Mouse (Mus musculus) kidney, adult 11 months (tissue): ENCODE measurements at regions not wholly inside any gene's neighbourhood (a gene's known extent, or its start where the extent isn't known, plus 50 kb on each side); places are given as distances from the start of the nearest gene placed in this dataset.
"Not testable (repeated sequence)": the region's sequence is repeated elsewhere in the genome, so short reads cannot be mapped to it uniquely, and the experiment has no call there.

ENCODE experiments used
- DNase-seq: peaks from one replicate; pipeline ENCODE4 v3.0.0; 2022

DNA sequence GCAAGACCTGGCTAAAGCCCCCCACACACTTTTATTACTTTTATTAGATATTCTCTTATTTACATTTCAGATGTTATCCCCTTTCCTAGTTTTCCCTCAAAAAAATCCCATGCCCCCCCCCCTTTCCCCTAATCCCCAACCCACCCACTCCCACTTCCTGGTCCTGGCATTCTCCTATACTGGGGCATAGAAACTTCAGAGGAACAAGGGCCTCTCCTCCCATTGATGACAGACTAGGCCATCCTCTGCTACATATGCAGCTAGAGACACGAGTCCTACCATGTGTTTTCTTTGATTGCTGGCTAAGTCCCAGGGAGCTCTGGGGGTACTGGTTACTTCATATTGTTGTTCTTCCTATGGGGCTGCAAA is 116.8 kb downstream of the Rfpl4b start:
- not testable (repeated sequence) for DNase-seq

DNA sequence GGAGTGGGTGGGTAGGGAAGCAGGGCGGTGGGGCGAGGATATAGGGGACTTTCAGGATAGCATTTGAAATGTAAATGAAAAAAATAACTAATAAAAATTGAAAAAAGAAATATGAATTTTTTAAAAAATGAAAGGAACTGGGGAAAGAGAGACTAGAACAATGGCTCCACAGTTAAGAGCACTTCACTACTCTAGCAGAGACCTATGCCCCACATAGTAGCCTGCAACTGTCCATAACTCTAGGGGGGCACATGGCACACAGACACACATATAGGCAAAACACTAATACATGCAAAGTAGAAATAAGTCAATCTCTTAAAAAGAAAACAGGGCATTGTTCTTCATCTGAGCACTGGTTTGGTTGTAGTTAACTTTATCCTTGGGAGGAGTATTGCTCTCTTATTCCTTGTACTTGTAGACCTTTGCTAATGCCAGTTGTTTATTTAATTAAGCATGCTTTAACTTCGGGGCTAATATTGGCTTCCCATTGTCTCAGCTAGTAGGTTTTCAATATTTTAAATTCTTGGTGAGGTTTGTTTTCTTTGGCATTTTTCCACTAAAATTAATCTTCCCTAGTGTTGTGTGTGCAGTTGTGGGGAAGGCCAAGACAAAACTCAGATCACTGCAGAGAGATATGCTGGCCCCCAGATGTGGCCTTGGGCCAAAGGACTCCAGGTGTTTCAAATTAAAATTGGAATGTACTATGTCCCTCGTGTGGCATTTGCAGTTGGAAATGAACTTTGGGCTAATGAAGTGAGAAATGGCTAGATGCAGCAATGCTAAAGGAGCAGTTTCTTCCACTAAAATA is 117.4 kb downstream of the Rfpl4b start:
- no peak for DNase-seq

GRCm38 (mm10) chr10:38677453-38677852 is 144.1 kb downstream of the Rfpl4b start:
- no peak for DNase-seq

DNA sequence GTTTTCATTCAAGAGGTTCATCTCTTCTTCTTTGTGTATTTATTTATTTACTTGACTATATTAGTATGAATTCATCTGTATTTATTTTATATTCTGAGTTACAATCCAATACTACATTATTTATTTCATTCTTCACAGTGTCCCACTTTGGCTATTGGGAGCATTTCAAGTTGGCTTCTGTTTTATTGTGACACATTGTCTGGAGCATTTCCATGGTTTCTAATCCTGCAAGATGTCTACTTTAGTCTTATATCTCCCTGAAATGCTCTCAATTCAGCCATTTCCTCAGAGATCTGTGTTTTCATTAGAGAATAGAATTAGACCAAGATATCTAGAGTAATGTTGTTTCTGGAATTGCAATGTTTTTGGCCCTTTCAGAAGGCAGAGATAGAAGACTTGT is 153.0 kb downstream of the Rfpl4b start:
- no peak for DNase-seq

DNA sequence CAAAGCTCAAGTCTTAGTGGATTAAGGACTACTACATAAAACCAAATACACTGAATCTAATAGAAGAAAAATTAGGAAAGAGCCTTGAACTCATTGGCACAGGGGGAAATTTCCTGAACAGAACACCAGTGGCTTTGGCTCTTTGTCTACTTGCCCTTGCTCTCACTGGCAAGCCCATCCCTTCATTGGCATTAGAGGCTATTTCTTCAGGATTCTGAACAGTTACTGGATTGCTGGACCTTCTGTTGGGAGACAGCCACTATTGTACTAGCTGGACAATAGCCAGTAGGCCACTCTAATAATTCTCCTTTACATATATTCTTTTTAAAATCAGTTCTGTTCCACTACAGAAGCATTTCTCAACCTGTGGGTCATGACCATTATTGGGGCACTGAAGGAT is 153.7 kb downstream of the Rfpl4b start:
- DNase-seq: no peak

DNA sequence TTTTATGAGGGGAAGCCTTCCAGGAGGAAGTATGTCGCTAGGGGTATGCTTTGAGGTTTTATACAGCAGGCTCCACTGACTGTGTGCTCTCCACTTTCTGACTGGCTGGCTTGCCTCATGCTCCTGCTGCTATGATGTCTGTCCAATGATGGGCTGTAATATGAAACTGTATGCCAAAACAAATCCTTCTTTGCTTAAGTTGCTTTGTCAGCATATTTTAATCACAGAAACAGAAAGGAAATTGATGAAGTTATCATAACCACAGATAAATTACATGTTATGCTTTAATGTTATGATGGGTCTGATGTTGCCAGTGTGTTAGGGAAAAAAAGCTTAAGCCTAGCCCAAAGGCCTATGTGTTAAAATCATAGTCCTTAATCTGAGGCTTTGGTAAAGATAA is 185.9 kb downstream of the Rfpl4b start:
- no peak for DNase-seq

GRCm38 (mm10) chr10:38629907-38630505 is 191.6 kb downstream of the Rfpl4b start:
- no peak for DNase-seq

DNA sequence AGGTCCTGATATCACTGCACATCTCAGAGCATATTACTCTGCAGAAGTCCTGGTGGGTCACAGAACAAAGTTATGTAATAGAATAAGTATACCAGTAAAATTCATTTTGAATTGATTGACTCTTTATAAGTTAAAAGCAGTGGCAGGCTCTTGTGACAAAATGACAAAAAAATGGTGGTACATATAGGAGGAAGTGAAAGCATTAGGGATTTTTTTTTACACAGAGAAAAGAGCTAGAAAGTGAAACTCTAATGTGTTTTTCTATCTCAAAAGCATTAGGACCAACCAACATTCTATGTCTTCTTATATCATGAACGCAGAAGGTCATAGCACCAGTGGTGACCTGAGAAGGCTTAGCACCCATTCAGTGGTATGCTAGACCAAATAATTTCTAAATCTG is 198.2 kb downstream of the Rfpl4b start:
- DNase-seq: no peak

DNA sequence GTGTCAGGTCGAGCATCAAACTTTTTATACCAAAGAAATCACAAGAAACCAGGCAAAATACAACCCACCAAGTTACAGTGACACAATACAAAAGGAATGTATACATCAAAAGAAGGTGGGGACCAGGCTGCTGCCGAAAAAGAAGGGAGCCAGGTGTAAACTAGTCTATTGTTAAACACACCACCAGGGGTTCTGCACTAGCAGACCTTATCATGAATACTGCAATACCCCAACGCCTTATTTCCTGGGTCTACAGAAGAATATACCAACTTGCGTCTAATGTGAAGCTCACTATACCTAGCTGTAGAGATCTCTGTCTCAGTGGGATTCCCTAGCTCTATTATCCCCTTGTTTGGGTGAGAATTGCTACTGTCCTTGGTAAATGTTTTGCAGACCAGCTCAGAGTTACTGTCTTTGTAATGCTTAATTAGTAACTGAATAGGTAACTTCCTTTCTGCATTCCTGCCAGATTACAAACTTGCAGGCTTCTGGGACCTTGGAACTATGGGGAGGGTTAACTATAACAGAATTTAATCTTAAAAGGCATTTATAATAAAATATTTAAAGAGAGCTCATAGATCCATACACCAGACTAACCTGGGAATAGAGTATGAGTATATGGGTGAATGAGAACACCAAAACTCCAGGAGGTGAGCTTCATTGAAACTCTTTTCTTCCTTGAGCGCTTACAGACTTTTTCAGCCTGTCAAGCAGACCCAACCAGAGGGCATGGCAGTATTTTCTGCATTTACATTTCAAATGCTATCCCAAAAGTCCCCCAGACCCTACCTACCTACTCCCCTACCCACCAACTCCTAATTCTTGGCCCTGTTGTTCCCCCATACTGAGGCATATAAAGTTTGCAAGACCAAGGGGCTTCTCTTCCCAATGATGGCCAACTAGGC is 211.7 kb downstream of the Rfpl4b start:
- peak; percentile 4 for DNase-seq

- DNase-seq: no peak
These were observed 235.5 kb downstream of the Rfpl4b start for GRCm38 (mm10) chr10:38586061-38586460.

DNA sequence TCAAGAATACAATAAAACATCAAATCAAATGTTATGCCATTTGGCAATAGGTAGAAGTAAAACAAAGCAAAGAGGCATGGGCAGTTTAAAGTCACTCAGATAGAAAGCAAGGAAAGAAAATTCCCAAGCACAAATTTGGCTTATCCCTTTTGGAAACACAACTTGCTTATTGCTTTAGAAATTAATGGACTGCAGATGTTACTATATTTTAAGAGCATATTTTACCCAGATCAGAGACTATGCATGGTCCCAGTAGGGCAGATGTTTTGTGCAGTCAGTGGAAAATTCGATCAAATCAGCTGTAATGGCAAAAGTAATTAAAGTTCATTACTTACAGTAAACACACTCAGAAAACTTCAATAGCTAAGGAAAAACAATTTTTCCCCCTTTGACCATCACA is 245.9 kb downstream of the Rfpl4b start:
- DNase-seq: no peak

DNA sequence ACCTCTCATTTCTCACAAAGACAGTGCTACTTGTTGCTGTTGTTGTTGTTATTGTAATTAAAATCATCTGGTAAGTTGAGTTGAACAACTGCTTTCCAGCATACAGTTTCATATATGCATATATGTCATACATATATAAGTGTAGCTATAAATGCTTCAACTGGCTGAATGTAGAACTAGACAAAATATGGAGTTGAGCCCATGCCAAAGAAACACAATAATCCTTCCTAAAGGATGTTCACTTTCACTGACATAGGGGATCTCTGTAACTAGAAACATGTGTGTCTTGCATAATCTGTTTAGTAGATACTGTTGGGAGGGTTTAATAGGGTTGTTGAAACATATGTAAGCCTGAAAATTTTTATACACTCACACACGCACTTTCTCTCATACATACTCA is 247.9 kb downstream of the Rfpl4b start:
- no peak for DNase-seq

DNA sequence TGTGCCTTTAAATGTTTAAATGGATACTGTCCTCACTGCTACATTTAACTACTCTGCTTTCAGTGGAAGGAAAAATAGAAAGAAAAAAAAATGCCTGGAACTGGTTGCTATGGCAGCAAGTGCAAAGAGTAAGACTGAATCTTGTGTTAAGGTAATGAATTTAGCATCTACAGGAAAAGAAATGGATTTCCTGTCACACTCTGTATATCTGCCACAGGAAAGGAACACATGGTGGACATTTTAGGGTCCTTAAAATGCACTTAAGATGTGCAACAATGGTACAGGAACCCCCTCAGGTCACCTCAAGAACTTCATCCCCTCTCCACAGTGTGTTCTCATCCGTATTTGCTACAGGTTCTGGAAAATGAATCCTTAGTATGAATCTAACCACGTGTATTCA is 248.4 kb downstream of the Rfpl4b start:
- no peak for DNase-seq

GRCm38 (mm10) chr10:38567270-38567669 is 254.3 kb downstream of the Rfpl4b start:
- no peak for DNase-seq

GRCm38 (mm10) chr10:38566361-38566760 is 255.2 kb downstream of the Rfpl4b start:
- DNase-seq: no peak

- DNase-seq: no peak
These were observed 266.5 kb downstream of the Rfpl4b start for GRCm38 (mm10) chr10:38555040-38555439.

DNA sequence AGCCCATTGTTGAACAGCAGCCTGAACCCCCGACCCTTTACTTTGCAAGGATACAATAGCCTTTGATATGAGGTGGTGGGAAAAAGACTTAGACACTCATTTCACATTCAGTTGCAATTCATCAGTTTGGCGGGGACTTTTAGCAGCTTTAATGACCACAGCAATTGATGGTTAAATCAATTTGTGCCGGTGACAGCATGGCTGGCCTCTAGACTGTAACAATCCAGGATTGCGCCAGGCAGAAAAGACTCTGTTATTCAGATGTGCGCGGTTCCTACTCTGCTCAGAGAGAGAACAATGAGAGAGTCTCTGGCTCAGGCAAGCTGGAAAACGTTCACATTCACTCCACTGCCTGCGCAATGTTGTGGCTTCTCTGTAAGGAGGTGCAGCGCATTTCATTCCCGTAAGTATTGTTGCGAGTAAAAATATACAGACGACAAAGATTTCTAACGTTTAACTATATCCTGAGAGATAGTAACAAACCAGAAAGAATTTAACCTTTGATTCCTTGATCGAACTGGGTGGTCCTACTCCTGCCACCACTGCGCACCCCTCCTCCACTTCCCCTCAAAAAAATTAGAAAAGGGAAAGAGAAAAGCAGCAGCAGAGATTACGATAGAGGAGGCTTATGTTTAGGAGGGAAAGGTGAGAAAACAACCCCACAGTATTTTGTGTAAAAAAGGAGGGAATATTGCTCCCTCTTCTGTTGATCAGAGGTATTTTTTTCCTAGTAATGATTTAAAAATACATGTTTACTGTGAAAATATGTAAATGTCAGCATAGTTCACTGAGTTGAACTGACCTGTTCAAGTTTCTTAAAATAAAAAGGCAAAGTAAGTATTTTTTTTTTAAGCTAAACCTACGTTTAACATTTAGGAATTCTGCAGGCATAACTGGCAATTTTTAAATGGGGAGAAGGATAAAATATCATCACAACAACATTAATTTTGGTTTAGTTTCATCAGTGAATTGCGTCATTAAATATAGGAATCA is 267.6 kb downstream of the Rfpl4b start:
- DNase-seq: no peak

DNA sequence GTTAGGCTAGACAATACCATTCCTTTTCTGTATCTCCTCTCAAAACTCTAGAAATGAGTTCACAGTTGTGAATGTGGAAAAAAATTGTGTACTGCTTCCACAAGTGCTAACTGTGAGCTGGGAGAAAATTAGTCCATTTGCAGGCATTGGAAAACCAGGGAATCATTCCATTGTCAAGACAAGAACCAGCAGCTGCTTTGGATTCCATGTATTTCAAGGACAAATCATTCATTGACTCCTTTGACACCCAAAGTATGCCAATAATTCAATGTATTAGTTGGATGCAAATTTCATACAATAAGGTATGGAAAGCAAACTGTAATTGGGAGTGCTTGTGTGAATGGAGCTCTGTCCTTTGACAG is 268.3 kb downstream of the Rfpl4b start:
- no peak for DNase-seq

DNA sequence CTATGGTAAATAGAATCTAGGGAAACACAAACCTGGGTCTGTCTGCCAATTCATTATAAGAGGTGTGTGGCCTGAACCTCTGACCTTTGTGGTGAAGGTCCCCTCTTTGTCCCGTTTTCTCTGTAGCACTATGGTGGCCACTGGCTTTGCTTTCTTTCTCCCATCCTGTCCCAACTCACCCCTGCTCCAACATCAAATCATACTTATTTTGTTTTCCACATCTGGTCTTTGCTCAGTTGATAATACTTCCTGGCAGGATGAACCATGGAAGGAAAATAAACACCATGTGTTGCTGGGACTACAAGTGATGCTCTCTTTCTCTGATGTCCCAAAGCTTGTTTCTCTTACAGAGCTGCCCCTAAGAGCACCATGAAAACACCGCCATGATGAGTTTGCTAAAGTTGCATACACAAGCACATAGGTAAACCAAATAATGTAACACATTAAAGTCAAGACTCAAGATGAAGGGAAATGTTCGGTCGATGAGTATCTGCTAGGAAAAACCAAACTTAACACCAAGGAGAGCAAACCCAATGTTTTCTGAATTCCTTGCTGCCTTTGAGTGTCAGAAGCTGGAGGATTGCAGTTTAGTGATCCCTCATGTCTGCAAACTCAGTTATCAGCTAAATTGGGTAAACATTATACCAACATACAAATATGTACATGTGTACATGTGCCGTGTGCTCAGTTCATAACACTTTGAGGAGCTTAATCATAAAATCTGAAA is 269.1 kb downstream of the Rfpl4b start:
- DNase-seq: no peak

DNA sequence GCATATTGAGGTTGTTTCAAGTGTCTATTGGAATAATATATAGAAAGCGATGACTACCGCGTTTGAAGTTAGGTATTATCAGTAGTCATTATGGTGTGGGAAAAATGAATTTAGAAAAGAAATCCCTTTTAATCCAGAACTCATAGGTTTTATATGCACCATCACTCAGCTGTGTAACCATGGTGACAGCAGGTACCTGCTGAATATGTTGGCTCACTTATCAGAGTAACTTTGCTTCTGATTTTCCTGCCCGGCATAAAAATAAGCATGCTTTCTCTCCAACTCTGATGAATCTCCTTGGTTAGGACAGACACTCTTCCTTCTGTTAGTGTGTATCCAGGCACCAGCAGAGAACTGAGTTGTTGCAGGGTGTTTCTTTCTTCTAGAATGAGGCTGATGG is 281.5 kb downstream of the Rfpl4b start:
- DNase-seq: no peak

GRCm38 (mm10) chr10:38538766-38539165 is 282.8 kb downstream of the Rfpl4b start:
- DNase-seq: no peak

DNA sequence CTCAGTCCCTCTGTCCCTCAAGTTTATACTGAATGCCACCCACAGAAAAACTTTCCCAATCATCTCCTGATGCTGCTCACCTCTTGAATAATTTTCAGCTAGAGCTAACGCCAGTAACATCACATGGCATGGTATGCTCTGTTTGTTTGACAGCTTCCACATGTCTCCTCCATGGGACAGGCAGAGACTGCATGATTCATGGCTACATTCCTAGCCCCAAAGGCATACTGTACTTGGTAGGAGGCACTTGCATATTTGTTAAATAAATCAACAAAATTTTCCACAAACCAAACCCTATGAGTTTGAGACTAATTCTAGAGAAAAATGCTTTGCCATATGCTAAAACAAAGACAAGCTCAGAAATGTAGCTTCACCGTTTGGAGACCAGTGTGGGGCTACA is 304.9 kb downstream of the Rfpl4b start:
- no peak for DNase-seq
